Mouse (Mus musculus) intestine, embryonic 14.5 days (tissue): ENCODE results near the gene Asic2. TPM values are rescaled to one million over a fixed set of nuclear protein-coding genes. Genes with fewer than 3 reads are reported as not detected.

Source experiments
- ATAC-seq: fragments of 200-750 bp; cut with Nextera tagmentation; replicated peaks from 2 replicates; pipeline ENCODE4 v1.8.0; 2017; ENCODE audit warnings: low read depth, moderate number of reproducible peaks, moderate TSS enrichment, moderate library complexity; ENCODE audit not compliant: low FRiP score, low TSS enrichment
- DNase-seq: peaks from one replicate; pipeline ENCODE4 v3.0.0-alpha.2; 2018; ENCODE audit warnings: low spot score
- H3K27ac ChIP-seq: fragments of 300-500 bp; sonication (generic); 2 replicates; pipeline ENCODE4 v1.5.1; 2014; ENCODE audit warnings: low read depth, mild to moderate bottlenecking, control low read depth
- H3K27me3 ChIP-seq: fragments of 300-500 bp; sonication (generic); replicated peaks from 2 replicates; pipeline ENCODE4 v1.6.1; 2014; ENCODE audit warnings: low read length, control low read depth; ENCODE audit not compliant: control insufficient read depth, insufficient read depth
- H3K36me3 ChIP-seq: fragments of 300-500 bp; sonication (generic); 2 replicates; pipeline ENCODE4 v1.6.1; 2014; ENCODE audit warnings: low read length, control low read depth; ENCODE audit not compliant: control insufficient read depth, insufficient read depth
- H3K4me1 ChIP-seq: fragments of 300-500 bp; sonication (generic); replicated peaks from 2 replicates; pipeline ENCODE4 v1.6.1; 2014; ENCODE audit warnings: low read length, control low read depth, mixed read lengths; ENCODE audit not compliant: control insufficient read depth, insufficient read depth
- H3K4me2 ChIP-seq: fragments of 300-500 bp; sonication (generic); 2 replicates; pipeline ENCODE4 v1.6.1; 2014; ENCODE audit warnings: low read length
- H3K4me3 ChIP-seq: fragments of 300-500 bp; sonication (generic); 2 replicates; pipeline ENCODE4 v1.5.1; 2014; ENCODE audit warnings: low read depth, low read length, control low read depth, mixed read lengths
- H3K9ac ChIP-seq: fragments of 300-500 bp; sonication (generic); 2 replicates; pipeline ENCODE4 v1.6.1; 2014; ENCODE audit warnings: mild to moderate bottlenecking, low read length
- H3K9me3 ChIP-seq: fragments of 300-500 bp; sonication (generic); 2 replicates; pipeline ENCODE4 v1.6.1; 2016; ENCODE audit warnings: low read length, control low read depth; ENCODE audit not compliant: control insufficient read depth
- WGBS: fragments of 180-500 bp; shearing (Covaris S2); extraction: QIAGEN DNeasy Blood & Tissue Kit; methylation state at CpG from one replicate; pipeline ENCODE4 v1.1.7; 2014; 5-methylcytosine and 5-hydroxymethylcytosine counted together
- polyA plus RNA-seq: library from polyadenylated mRNA; unstranded; fragments of >200 nt; fragmentation: Nextera tagmentation; extraction: Ambion mirVana; gene quantifications from 2 replicates; pipeline ENCODE4 v1.2.1, GENCODE M21; 2014

The Asic2 gene
- polyA plus RNA-seq, 1 experiment from 2014 or later = 0.22 TPM

DNA sequence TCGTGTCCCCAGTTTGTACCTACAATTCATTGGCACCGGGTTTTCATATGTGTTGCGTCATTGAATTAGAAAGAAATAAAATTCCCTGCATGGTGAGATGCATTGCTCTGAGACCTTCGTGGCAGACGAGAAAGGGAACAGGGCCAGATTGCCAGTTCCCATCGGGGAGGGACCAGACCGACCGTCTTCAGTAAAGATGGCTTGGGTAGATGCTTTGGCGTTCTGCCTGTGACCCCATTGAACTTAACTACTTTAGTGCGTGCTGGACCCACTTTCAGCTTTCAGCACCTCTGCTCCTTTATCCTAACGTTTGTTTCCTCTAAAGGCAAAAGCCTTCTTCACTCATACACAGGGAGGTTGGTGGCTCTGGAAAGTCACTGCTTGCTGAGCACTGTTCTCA is 902.9 kb downstream of the Asic2 start:
- H3K4me1 ChIP-seq = no peaks in the 10 kb centered on the region
- H3K9me3 ChIP-seq = no peaks in the 10 kb centered on the region
- ATAC-seq = no peak
- no peak for DNase-seq
- no peaks in the 10 kb centered on the region for H3K27me3 ChIP-seq
- H3K4me2 ChIP-seq = no peak overlapping the region
- H3K27ac ChIP-seq = no peak overlapping the region
- no peaks in the 10 kb centered on the region for H3K36me3 ChIP-seq
- WGBS = 72% methylated on average over 11 of the region's 11 CpGs
- no peak overlapping the region for H3K9ac ChIP-seq
- no peak overlapping the region for H3K4me3 ChIP-seq

DNA sequence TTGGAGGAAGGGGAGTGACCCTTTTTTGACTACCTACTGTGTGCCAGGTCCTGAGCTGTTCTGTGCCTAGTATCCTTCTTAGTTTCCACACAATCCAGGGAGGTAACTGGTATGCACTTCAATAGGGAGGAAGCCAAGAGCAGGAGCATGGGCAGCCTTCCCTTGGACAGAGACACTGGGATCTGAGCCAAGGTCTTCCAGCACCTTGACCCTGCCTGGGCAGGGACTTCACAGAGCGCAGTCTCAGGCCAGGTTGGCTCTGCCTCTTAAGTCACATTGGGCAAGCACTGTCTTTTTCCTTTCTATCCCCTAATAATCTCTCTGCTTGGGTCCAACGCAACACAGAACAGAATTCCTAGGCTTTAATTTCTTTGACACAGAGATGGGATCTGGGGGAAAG is 904.3 kb downstream of the Asic2 start:
- DNase-seq = no peak
- ATAC-seq = no peak
- 79% methylated on average over 2 of the region's 2 CpGs for WGBS

DNA sequence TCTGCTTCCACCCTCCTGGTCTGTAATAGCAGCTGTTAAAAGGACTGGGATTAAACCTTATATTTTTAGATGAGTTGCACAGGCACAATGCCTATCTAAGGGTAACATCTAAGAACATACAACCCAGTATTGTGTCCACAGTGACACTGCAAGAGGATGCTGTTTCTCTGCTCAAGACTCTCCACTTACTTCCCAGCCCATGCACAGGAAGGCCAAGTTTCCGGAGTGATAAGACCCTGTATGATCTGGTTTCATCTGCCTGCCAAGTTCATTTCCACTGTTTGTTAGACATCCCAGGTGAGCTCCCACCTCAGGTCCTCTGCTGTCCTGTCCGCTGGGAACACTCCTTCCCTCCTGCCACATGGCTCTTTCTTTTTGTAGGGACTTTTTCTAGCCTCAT is 908.2 kb downstream of the Asic2 start:
- no peaks in the 10 kb centered on the region for H3K4me1 ChIP-seq
- no peak overlapping the region for H3K9ac ChIP-seq
- no peaks in the 10 kb centered on the region for H3K9me3 ChIP-seq
- no peak overlapping the region for H3K4me3 ChIP-seq
- no peak for ATAC-seq
- H3K36me3 ChIP-seq = no peaks in the 10 kb centered on the region
- H3K27ac ChIP-seq = no peak overlapping the region
- no peak overlapping the region for H3K4me2 ChIP-seq
- no peaks in the 10 kb centered on the region for H3K27me3 ChIP-seq
- DNase-seq = no peak
- WGBS = 74% methylated on average over 2 of the region's 2 CpGs

More for the DNA sequence above, 904.3 kb downstream of the Asic2 start:
- Histone ChIP-seq H3K27ac (no peak overlapping the region), H3K4me2 (no peak overlapping the region), H3K27me3 (no peaks in the 10 kb centered on the region), H3K4me3 (no peak overlapping the region), H3K9me3 (no peaks in the 10 kb centered on the region), H3K36me3 (no peaks in the 10 kb centered on the region), H3K9ac (no peak overlapping the region), H3K4me1 (no peaks in the 10 kb centered on the region)

DNA sequence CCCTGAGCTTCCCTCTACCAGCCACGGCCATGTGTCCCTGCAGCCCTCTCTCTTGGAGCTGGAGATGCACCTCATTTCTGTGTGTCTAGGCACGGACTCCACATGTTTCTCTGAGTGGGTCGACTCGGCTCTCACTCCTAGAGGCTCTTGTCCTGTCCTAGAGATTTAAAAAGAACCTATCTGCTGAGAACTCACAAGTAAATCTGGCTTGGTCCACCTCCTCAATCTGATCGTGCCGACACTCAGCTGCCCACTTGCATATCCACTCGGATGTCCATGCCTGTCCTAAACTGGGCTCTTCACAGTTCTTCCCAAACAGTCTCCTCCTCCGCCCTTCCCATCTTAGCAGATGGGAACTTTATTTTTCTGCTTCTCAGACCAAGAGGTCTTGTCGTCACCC is 908.7 kb downstream of the Asic2 start:
- Histone ChIP-seq H3K4me3 (no peak overlapping the region), H3K36me3 (no peaks in the 10 kb centered on the region), H3K4me1 (no peaks in the 10 kb centered on the region), H3K9me3 (no peaks in the 10 kb centered on the region), H3K27me3 (no peaks in the 10 kb centered on the region), H3K9ac (no peak overlapping the region), H3K4me2 (no peak overlapping the region), H3K27ac (no peak overlapping the region)
- no peak for DNase-seq
- ATAC-seq = no peak
- 86% methylated on average over 9 of the region's 9 CpGs for WGBS

DNA sequence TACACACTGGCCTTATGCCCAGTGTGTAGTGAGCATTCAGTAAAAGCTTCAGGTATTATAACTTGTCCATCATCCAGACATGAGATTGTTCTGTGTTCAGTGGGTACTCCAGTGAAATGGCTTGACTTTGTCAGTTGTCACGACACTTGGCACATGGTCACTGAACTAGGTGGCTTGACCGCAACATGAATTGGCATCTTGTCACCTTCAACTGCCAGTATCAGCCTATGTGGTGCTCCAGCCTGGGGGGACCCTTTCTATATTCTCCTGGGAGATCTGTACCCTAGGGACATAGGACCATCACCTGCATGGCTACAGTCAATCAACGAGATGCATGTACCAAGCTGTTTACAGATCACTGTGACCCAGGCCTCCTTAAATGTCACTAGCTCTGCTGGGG is 910.8 kb downstream of the Asic2 start:
- H3K4me2 ChIP-seq = no peak overlapping the region
- ATAC-seq = no peak
- no peaks in the 10 kb centered on the region for H3K9me3 ChIP-seq
- 91% methylated on average over 3 of the region's 3 CpGs for WGBS
- no peak overlapping the region for H3K9ac ChIP-seq
- DNase-seq = no peak
- H3K27me3 ChIP-seq = no peaks in the 10 kb centered on the region
- H3K36me3 ChIP-seq = no peaks in the 10 kb centered on the region
- no peak overlapping the region for H3K27ac ChIP-seq
- H3K4me3 ChIP-seq = no peak overlapping the region
- no peaks in the 10 kb centered on the region for H3K4me1 ChIP-seq

DNA sequence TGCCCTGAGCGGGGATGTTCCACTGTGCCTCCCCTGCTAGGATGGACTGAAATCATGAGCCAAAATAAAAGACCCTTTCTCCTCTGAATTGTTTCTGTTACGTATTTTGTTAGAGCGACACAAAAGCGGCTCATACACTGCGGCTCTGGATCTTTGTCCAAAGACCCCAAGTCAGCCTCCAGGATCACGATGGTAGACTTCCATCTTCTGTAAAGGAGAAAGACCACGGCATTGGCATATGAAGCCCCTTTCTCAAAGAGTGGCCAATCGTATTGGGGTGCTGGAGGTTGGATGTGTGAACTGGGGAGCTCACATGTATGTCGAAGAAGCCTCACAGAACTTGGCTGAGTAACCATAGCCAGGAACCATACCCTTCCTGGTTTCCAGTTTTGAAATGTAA is 911.5 kb downstream of the Asic2 start:
- ATAC-seq (no peak), DNase-seq (no peak)
- Histone ChIP-seq H3K27me3 (no peaks in the 10 kb centered on the region), H3K27ac (no peak overlapping the region), H3K9me3 (no peaks in the 10 kb centered on the region), H3K4me2 (no peak overlapping the region), H3K9ac (no peak overlapping the region), H3K36me3 (no peaks in the 10 kb centered on the region), H3K4me1 (no peaks in the 10 kb centered on the region), H3K4me3 (no peak overlapping the region)
- 90% methylated on average over 9 of the region's 9 CpGs for WGBS

DNA sequence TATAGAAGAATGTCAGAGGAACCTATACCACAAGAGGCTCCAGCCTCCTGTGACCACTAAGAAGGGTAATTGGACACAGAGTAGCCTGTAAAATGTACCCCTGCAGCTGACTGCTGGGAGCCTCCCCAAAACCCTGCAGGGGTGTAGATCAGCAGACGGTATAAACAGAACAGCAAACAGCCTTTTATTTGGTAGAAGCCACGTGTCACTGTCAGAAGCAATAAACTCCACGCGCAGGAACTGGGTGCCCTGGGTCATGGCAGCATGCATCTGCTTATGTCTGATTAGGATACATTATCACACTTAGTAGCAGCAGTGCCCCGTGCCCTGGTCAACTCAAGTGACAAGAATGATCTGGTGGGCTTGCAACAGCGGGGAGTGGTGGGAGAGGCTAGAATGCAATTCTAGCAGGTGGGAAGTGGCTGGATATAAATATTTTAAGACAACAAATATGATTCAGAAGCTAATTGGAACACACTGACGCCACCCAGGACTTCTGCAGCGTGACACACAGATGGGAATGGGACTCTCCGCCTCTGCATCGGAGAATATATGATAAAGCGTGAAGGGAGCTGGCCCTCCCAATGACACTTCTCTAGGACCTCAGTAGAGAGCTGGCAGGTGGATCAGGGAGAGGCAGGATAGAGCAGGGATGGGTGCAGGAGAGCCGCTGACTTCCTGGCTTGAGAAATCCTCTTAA is 912.7 kb downstream of the Asic2 start:
- Histone ChIP-seq H3K4me3 (no peak overlapping the region), H3K27me3 (no peaks in the 10 kb centered on the region), H3K27ac (no peak overlapping the region), H3K4me2 (no peak overlapping the region), H3K9me3 (no peaks in the 10 kb centered on the region), H3K4me1 (no peaks in the 10 kb centered on the region), H3K9ac (no peak overlapping the region), H3K36me3 (no peaks in the 10 kb centered on the region)
- ATAC-seq (no peak), DNase-seq (no peak)
- WGBS = 59% methylated on average over 12 of the region's 12 CpGs

DNA sequence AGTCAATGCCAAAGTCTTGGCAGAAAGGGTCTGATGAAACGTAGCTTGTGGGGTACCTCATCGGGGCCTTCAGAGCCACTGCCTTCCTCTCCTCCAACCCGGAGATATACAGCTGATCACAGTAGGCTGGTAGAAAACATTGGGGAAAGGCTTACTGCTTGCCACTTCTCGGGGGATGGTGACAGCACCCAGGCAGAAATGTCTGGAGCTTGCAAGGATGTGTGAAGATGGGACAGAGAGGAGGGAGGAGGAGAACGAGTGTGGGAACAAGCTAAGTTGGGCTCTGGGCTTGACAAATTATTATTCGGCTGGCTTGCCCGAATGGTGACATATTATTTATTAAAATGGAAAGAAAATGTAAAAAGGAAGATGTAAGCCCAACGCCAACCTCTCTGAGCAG is 914.4 kb downstream of the Asic2 start:
- 88% methylated on average over 8 of the region's 8 CpGs for WGBS
- H3K4me2 ChIP-seq = no peak overlapping the region
- H3K4me3 ChIP-seq = no peak overlapping the region
- no peaks in the 10 kb centered on the region for H3K9me3 ChIP-seq
- no peaks in the 10 kb centered on the region for H3K36me3 ChIP-seq
- H3K4me1 ChIP-seq = no peaks in the 10 kb centered on the region
- ATAC-seq (no peak), DNase-seq (no peak)
- no peak overlapping the region for H3K27ac ChIP-seq
- no peak overlapping the region for H3K9ac ChIP-seq
- H3K27me3 ChIP-seq = no peaks in the 10 kb centered on the region

DNA sequence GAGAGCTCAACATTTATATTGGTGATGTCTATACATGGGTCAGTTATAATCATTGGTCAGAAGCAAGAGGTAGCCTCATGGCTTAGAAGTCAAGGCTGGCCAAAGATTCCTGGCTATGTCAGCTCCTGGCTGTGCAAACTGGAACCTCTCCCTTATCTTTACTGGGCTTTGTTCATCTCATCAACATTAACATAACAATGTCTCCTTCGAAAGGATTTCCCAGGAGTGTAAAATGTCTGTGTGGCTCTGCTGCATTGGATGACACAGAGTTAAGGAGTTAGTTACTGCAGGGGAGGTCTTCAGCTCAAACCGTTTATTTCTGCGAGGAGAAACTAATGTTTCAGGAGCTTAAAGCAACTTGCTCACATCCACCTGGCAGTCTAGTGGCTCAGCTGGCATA is 926.6 kb downstream of the Asic2 start:
- H3K4me1 ChIP-seq = no peaks in the 10 kb centered on the region
- no peak overlapping the region for H3K4me2 ChIP-seq
- no peak overlapping the region for H3K9ac ChIP-seq
- H3K4me3 ChIP-seq = no peak overlapping the region
- 35% methylated on average over 3 of the region's 3 CpGs for WGBS
- H3K9me3 ChIP-seq = no peaks in the 10 kb centered on the region
- DNase-seq (no peak), ATAC-seq (no peak)
- no peaks in the 10 kb centered on the region for H3K27me3 ChIP-seq
- H3K27ac ChIP-seq = no peak overlapping the region
- H3K36me3 ChIP-seq = no peaks in the 10 kb centered on the region
